Mouse (Mus musculus): ENCODE measurements around the gene Eya4.

Eya4 gene

GRCm38 (mm10) chr10:23350011-23350911, at the start of gene Eya4:
Eya4 (minus strand) TSS chr10:23350786.
- in situ Hi-C loops (cut with MseI, MboI): no loop called here

GRCm38 (mm10) chr10:23395399-23395798, 44.8 kb upstream of the Eya4 start:
- in situ Hi-C loops (cut with MseI, MboI): no loop called here

DNA sequence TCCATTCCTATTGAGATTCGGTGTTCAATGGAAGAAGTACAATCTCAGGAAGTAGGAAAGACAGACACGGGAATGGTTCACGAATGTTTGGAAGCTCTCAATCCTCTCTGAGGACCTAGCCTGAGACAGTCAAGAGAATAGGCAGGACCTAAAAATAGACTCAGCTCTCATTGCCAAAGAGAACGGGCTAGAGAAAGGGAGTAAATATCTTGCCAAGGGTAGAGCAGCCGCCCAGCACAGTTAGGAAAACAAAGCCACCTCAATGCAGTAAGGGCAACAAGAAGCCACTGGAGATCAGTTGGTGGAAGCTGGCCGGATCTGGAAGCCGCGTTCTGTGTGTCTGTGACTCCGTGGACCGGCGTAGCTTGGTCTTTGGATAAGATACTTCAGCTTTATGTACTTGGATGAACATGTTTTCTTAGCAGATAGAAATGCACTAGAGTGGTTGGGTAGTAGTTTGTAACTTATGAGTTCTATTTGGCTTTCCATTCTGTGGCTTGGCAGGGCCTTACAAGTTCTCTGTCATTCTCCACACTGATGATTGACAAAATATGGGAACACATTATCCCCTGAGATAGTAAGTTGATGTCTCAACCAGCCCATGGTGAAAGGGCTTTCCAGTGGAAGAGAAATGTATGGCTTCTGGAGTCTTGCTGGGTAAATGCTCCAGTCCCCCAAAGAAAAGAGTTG, 44.1 kb upstream of the Eya4 start:
- in situ Hi-C loops (cut with MseI, MboI): no loop called here

GRCm38 (mm10) chr10:23394152-23394551, 43.6 kb upstream of the Eya4 start:
- in situ Hi-C loops (cut with MseI, MboI): no loop called here

- in situ Hi-C loops (cut with MseI, MboI): no loop called here
These were observed 13.3 kb upstream of the Eya4 start for GRCm38 (mm10) chr10:23363866-23364265.

DNA sequence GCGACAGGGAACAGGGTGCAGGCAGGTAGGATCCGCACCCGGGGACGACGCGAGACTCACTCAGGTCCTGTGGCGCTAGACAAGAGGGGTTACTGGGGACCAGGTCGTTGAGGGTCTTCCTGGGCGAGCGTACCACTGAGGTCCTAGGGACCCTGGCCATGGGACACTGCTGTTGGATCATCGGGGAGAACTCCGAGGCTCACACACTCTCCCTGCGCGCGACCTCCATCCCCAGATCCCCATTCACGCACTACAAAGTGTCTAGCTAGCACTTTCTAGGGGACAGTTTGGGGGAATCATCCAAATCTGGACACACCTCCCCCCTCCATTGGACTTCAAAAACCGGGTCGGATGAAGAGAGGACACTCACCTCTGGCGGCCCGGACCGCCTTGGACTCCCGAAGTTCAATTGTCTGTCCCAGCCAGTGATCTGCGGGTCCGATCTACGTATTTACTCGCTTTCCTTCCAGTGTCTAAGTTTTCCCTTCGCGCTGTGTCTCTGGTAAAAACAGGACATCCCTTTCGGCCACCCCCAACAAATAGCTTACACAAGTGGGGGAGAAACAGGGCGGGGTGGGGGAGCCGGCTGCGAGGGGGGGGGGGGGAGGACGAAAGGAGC, 1.1 kb downstream of the Eya4 start:
- in situ Hi-C loops (cut with MseI, MboI): no loop called here

DNA sequence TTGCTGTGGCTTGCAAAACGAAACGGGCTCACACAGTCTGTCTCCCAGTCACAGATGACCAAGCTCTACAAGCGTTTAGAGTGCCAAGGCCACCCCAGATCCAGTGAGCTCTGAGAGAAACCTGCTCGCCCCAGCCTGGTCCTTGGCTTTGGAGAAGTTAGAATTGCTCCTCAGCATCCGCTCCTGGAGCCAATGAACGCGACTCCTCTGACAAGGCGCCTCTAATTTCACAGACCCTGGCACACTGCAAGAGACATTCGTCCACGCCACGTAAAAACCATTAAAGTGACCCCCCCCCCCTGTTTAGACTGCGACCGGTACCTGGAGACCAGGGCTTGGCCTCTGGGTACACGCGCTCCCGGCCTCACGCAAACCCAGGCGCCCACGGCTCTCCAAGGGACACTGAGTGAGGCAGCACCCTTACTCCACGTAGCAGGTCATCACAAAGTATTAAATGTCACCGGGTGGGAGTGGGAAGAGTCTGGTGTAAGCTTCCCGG, 1.6 kb downstream of the Eya4 start:
- in situ Hi-C loops (cut with MseI, MboI): no loop called here

DNA sequence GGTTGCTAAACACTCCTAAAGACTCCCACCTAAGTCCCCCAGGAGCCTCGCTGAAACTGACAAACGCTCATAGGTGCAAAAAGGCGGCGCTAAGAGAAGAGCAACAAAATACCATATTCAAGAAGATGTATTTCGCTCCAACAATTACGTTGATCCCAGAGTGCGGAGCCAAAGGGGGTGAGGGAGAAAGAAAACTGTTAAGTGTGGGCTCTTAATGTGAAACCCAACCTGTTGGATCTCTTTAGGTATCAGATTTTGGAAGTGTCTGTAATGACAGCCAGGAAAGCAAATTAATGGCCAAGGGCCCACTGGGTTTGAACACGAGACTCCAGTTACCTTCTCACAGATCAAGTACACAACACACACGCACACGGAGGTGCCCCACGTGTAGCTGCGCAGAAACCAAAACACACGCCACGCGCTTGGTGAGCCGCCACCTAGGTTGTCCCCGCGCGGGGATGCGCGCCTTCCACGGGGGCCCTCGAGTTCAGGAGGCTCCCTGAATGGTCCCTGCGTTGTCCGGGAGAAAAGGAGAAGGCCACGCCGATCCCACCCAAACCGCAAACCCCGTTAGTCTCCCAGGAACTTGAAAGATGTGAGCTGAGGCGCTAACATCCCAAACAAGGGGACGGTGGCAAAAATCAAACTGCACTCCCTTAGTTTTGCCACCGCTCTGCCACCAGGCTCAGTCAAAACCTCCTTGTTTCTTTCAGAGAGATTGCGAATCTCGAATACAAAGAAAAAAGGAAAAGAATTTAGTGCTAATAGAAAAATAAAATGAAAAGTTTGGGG, 2.3 kb downstream of the Eya4 start:
- in situ Hi-C loops (cut with MseI, MboI): no loop called here

- in situ Hi-C loops (cut with MseI, MboI): no loop called here
These were observed 13.3 kb downstream of the Eya4 start for GRCm38 (mm10) chr10:23337250-23337649.

- in situ Hi-C loops (cut with MseI, MboI): no loop called here
These were observed 17.8 kb downstream of the Eya4 start for GRCm38 (mm10) chr10:23332768-23333167.

- in situ Hi-C loops (cut with MseI, MboI): no loop called here
These were observed 22.9 kb downstream of the Eya4 start for GRCm38 (mm10) chr10:23327651-23328050.

- in situ Hi-C loops (cut with MseI, MboI): no loop called here
These were observed 28.3 kb downstream of the Eya4 start for GRCm38 (mm10) chr10:23322275-23322674.

DNA sequence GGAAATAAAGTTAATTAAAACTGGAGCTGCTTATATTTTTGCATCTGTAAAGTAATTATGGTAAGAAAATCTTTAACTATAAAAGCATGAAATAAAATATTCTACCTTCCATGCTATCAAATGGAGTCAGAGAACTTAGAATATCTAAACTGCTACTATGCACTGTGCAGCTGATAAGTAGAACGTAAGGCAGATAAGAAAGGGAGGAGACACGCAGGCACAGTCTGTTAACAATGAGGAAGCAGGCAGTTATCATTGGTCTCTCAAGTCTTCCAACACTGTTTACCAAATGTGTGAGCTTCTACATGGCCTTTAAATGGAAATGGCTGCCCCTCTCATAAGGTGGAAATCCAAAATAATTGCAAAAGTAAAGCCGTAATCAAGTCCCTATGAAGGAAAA, 55.0 kb downstream of the Eya4 start:
- in situ Hi-C loops (cut with MseI, MboI): no loop called here

GRCm38 (mm10) chr10:23292495-23292894, 58.1 kb downstream of the Eya4 start:
- in situ Hi-C loops (cut with MseI, MboI): no loop called here

GRCm38 (mm10) chr10:23277371-23277770, 73.2 kb downstream of the Eya4 start:
- in situ Hi-C loops (cut with MseI, MboI): no loop called here

GRCm38 (mm10) chr10:23271050-23271621, 79.5 kb downstream of the Eya4 start:
- in situ Hi-C loops (cut with MseI, MboI): no loop called here

DNA sequence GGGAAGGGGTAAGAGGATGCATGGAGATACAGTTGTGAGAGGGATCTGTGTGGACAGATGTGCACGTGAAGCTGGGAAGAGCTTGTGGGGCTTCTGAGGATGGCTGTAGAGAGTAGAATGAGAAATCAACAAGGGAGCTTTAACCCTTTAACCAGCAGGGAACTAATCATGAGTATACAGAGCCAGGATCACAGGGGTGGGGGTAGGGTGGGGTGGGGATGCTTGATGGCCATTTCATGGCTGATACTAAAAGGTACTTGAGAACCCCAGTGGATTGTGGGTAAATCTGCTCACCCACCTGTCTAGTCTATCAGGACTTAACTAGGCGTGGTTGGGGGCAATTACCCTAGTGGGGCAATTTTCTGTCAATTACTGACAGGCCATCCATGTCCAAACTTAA, 80.1 kb downstream of the Eya4 start:
- in situ Hi-C loops (cut with MseI, MboI): no loop called here

GRCm38 (mm10) chr10:23252180-23252579, 98.4 kb downstream of the Eya4 start:
- in situ Hi-C loops (cut with MseI, MboI): no loop called here

GRCm38 (mm10) chr10:23246485-23246884, 104.1 kb downstream of the Eya4 start:
- in situ Hi-C loops (cut with MseI, MboI): no loop called here

DNA sequence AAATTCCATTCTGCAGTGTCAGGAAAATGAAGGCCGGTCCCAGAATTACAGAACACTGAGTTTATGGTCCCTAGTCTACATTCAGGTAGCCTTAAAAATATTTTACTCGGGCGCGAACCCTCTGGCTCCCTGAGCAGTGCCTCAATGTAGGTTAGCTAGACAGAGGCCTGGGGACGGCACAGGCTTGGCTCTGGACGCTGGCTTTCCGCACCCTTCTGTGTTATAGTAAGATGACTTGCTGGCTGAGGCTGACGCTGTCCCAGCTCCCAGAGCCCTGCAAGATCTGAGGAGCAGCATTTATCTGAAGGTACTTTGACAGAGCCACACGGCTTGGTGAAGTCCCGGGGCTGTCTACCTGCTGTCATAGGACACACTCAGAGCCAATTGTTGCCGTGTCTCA, 113.7 kb downstream of the Eya4 start:
- in situ Hi-C loops (cut with MseI, MboI): no loop called here

DNA sequence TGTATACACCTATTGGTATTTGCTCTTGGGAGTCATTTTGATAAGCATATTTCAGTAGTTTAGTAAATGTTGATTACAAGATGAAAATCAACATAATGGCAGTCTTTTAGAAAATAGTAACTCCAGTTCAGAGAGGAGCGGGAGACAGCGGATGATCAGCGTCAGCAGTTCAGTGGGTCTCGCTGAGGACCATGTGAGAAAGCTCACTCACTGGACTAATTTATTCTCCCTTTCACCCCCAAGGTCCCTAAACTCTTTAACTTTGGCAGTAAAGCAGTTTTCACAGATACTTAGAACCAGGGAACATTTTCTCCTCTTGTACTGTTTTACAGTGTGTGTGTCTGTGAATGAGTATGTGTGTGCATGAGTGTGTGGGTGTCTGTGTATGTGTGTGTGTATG, 115.2 kb downstream of the Eya4 start:
- in situ Hi-C loops (cut with MseI, MboI): no loop called here
